Mouse (Mus musculus) intestine, embryonic 14.5 days (tissue): ENCODE measurements around the gene Tstd1. TPM values are rescaled to one million over a fixed set of nuclear protein-coding genes. Genes with fewer than 3 reads are reported as not detected.

Experiments used
- ATAC-seq: fragments of 200-750 bp; cut with Nextera tagmentation; replicated peaks from 2 replicates; pipeline ENCODE4 v1.8.0; 2017; ENCODE audit warnings: low read depth, moderate number of reproducible peaks, moderate TSS enrichment, moderate library complexity; ENCODE audit not compliant: low FRiP score, low TSS enrichment
- DNase-seq: peaks from one replicate; pipeline ENCODE4 v3.0.0-alpha.2; 2018; ENCODE audit warnings: low spot score
- H3K27ac ChIP-seq: fragments of 300-500 bp; sonication (generic); 2 replicates; pipeline ENCODE4 v1.5.1; 2014; ENCODE audit warnings: low read depth, mild to moderate bottlenecking, control low read depth
- H3K27me3 ChIP-seq: fragments of 300-500 bp; sonication (generic); replicated peaks from 2 replicates; pipeline ENCODE4 v1.6.1; 2014; ENCODE audit warnings: low read length, control low read depth; ENCODE audit not compliant: control insufficient read depth, insufficient read depth
- H3K36me3 ChIP-seq: fragments of 300-500 bp; sonication (generic); 2 replicates; pipeline ENCODE4 v1.6.1; 2014; ENCODE audit warnings: low read length, control low read depth; ENCODE audit not compliant: control insufficient read depth, insufficient read depth
- H3K4me1 ChIP-seq: fragments of 300-500 bp; sonication (generic); replicated peaks from 2 replicates; pipeline ENCODE4 v1.6.1; 2014; ENCODE audit warnings: low read length, control low read depth, mixed read lengths; ENCODE audit not compliant: control insufficient read depth, insufficient read depth
- H3K4me2 ChIP-seq: fragments of 300-500 bp; sonication (generic); 2 replicates; pipeline ENCODE4 v1.6.1; 2014; ENCODE audit warnings: low read length
- H3K4me3 ChIP-seq: fragments of 300-500 bp; sonication (generic); 2 replicates; pipeline ENCODE4 v1.5.1; 2014; ENCODE audit warnings: low read depth, low read length, control low read depth, mixed read lengths
- H3K9ac ChIP-seq: fragments of 300-500 bp; sonication (generic); 2 replicates; pipeline ENCODE4 v1.6.1; 2014; ENCODE audit warnings: mild to moderate bottlenecking, low read length
- H3K9me3 ChIP-seq: fragments of 300-500 bp; sonication (generic); 2 replicates; pipeline ENCODE4 v1.6.1; 2016; ENCODE audit warnings: low read length, control low read depth; ENCODE audit not compliant: control insufficient read depth
- WGBS: fragments of 180-500 bp; shearing (Covaris S2); extraction: QIAGEN DNeasy Blood & Tissue Kit; methylation state at CpG from one replicate; pipeline ENCODE4 v1.1.7; 2014; 5-methylcytosine and 5-hydroxymethylcytosine counted together
- polyA plus RNA-seq: library from polyadenylated mRNA; unstranded; fragments of >200 nt; fragmentation: Nextera tagmentation; extraction: Ambion mirVana; gene quantifications from 2 replicates; pipeline ENCODE4 v1.2.1, GENCODE M21; 2014

Tstd1 gene
- polyA plus RNA-seq, 1 experiment from 2014 or later: 2.8 TPM

DNA sequence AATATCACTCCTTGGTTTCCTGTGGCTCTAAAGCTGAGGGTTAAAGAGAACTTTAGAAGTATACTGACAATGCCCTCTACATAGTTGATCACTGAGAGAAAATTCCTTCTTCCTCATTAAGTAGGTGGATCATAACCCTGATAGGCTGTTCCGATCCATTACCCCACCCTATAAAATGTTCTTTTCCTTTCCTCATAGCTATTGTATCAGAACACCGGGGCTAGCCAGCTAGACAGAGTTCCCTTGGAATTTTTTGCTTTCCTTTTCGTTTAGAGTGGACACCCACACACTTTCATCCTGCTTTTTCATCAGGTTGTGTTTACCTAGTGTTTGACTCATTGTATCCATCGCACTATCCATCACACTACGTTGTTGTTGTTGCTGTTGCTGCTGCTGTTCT is 6.0 kb downstream of the Tstd1 start:
- ATAC-seq (no peak), DNase-seq (no peak)
- Histone ChIP-seq H3K9ac (no peak overlapping the region), H3K4me1 (0 out of 2 replicates have a peak, but pooled peaks cover 6% of the 10 kb centered on the region), H3K27me3 (no peaks in the 10 kb centered on the region), H3K4me2 (no peak overlapping the region), H3K9me3 (no peaks in the 10 kb centered on the region), H3K4me3 (no peak overlapping the region), H3K36me3 (peaks cover 15% of the 10 kb centered on the region), H3K27ac (no peak overlapping the region)
- 47% methylated on average over 5 of the region's 5 CpGs for WGBS

DNA sequence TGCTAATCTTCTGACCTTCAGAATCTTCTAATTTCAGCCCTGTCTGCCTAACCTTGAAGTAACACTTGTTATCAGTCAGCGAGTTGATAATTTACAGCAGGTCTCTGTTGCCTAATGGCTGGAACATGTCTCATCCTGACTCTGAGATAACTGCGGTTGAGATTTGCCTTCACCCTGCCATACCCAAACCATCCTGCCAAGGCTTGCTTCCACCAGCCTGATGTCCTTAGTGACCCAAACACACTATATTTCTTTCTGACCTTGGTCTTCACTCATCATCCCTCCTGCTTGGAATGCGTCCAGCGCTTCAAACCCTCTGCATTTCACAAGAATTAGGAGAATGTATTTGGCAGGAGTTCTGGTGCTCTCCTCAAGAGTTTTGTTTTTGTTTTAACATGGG is 6.5 kb downstream of the Tstd1 start:
- WGBS: 24% methylated on average over 4 of the region's 4 CpGs
- Histone ChIP-seq H3K4me3 (no peak overlapping the region), H3K27ac (no peak overlapping the region), H3K4me2 (no peak overlapping the region), H3K27me3 (no peaks in the 10 kb centered on the region), H3K9me3 (no peaks in the 10 kb centered on the region), H3K9ac (no peak overlapping the region), H3K4me1 (0 out of 2 replicates have a peak, but pooled peaks cover 6% of the 10 kb centered on the region), H3K36me3 (peaks cover 10% of the 10 kb centered on the region)
- DNase-seq (peak; percentile 58), ATAC-seq (no peak)

DNA sequence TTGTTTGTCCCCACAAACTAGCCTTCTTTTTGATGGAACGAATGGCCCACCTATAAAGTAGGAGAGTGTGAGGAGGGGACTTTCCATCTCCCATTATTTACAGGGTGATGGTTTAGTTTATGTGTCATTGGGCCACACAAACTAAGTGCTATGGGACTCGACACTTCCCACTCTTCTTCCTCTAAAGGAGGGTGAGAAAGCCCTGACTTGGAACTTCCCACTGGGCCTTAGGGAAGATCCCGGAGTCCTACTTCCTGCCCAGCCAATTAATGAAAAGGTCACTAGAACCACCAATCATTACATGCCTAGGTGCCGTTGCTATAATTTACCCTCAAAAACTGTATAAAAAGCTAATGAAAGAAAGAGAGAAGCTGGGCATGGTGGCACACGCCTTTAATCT is 13.5 kb downstream of the Tstd1 start:
- WGBS: 77% methylated on average over 5 of the region's 5 CpGs
- H3K4me2 ChIP-seq: no peak overlapping the region

GRCm38 (mm10) chr1:171435288-171435814 is 16.7 kb downstream of the Tstd1 start:
- H3K36me3 ChIP-seq: no peaks in the 10 kb centered on the region
- H3K27ac ChIP-seq: no peak overlapping the region
- DNase-seq (peak; percentile 59), ATAC-seq (0 out of 2 replicates have a peak, but pooled peaks have one; percentile 5)
- no peaks in the 10 kb centered on the region for H3K9me3 ChIP-seq
- H3K27me3 ChIP-seq: no peaks in the 10 kb centered on the region; the same call in 1 of the 2 replicates
- H3K4me1 ChIP-seq: peaks cover 12% of the 10 kb centered on the region
- H3K9ac ChIP-seq: no peak overlapping the region
- H3K4me3 ChIP-seq: no peak overlapping the region
- 16% methylated on average over 7 of the region's 7 CpGs for WGBS
- no peak overlapping the region for H3K4me2 ChIP-seq

More for the DNA sequence above, 13.5 kb downstream of the Tstd1 start:
- H3K4me1 ChIP-seq: no peaks in the 10 kb centered on the region; the same call in 1 of the 2 replicates
- DNase-seq (no peak), ATAC-seq (no peak)
- no peaks in the 10 kb centered on the region for H3K36me3 ChIP-seq
- H3K9me3 ChIP-seq: no peaks in the 10 kb centered on the region
- no peak overlapping the region for H3K9ac ChIP-seq
- no peak overlapping the region for H3K4me3 ChIP-seq
- H3K27ac ChIP-seq: no peak overlapping the region
- no peaks in the 10 kb centered on the region for H3K27me3 ChIP-seq

DNA sequence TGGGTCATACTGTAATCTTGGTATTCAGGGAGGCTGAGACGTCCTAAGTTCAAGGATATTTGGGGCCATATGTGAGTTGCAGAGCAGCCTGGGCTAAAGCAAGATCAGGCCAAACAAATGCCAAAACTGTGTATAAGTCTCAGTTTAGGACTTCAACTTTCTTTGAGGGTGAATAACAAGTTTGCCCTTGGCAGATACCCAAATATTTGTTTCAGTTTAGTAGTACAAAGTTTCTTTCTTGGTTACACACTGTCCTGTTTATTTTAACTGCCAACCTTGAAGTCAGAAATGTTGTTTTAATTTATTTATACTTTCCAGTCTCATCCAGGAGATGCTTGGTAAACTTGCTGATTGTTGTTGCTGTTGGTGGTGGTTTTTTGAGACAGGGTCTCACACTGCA is 17.3 kb downstream of the Tstd1 start:
- ATAC-seq (no peak), DNase-seq (no peak)
- H3K4me2 ChIP-seq: no peak overlapping the region
- peaks cover 17% of the 10 kb centered on the region for H3K4me1 ChIP-seq
- no peak overlapping the region for H3K27ac ChIP-seq
- H3K9me3 ChIP-seq: no peaks in the 10 kb centered on the region
- H3K27me3 ChIP-seq: no peaks in the 10 kb centered on the region; the same call in 1 of the 2 replicates
- no peak overlapping the region for H3K4me3 ChIP-seq
- no peak overlapping the region for H3K9ac ChIP-seq
- no peaks in the 10 kb centered on the region for H3K36me3 ChIP-seq
- 34% methylated on average over 1 of the region's 1 CpGs for WGBS

DNA sequence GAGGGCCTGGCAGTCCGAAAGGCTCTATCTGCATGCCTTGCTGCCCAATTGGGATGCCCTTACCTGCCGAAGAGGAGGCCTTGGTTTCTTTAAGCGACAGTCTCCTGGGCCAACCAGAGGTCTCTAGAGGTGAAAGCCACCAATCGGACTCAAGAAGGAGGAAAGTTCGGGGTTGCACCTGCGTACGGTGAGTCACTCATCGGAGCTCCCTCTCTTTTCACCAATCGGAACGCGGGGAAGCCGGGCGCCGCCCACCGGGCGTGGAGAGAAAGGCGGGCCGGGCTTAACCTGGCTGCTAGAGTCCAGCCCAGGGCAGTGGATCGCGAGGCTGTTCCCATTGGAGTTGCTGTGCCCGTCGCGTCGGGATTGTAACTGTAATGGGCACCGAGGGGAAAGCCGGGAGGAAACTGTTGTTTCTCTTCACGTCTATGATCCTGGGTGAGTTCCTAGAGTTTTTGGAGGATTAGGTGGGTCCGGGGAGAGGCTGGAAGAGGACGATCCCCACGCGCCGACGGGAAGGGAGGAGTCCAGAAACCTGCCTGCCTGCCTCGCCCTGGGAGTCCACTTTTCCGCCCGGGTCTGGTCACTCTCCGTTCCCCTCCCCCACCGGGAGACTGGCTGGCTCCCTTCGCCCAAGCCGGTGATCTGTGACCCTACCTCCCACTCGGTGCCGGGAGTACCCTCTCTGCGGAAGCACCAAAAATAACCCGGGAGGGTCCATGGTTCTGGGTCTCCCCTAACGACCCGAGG is 18.8 kb downstream of the Tstd1 start, which contains the start of gene F11r:
Gene F11r (plus strand): TSS at position 272 of the 750 bp plus-strand sequence.
- peak; percentile 87 for DNase-seq
- Histone ChIP-seq H3K9me3 (no peaks in the 10 kb centered on the region), H3K4me3 (peak within 1 kb of the TSS; percentile 57), H3K4me2 (peak within 1 kb of the TSS; percentile 60), H3K9ac (peak within 1 kb of the TSS; percentile 53), H3K4me1 (peaks cover 20% of the 10 kb centered on the region), H3K27ac (peak within 1 kb of the TSS; percentile 17; the same call in 1 of the 2 replicates), H3K27me3 (no peaks in the 10 kb centered on the region; the same call in 1 of the 2 replicates), H3K36me3 (no peaks in the 10 kb centered on the region)
- peak; percentile 90 for ATAC-seq
- WGBS: under 1% methylated on average over 45 of the region's 46 CpGs

- DNase-seq (no peak), ATAC-seq (no peak)
- Histone ChIP-seq H3K9ac (peak overlapping the region; percentile 53), H3K36me3 (no peaks in the 10 kb centered on the region), H3K4me3 (peak overlapping the region; percentile 57), H3K9me3 (no peaks in the 10 kb centered on the region), H3K27me3 (no peaks in the 10 kb centered on the region; the same call in 1 of the 2 replicates), H3K4me2 (peak overlapping the region; percentile 60), H3K4me1 (peaks cover 20% of the 10 kb centered on the region), H3K27ac (peak overlapping the region; percentile 17; the same call in 1 of the 2 replicates)
- WGBS: 4% methylated on average over 18 of the region's 18 CpGs
Observed at GRCm38 (mm10) chr1:171438014-171438670, 19.5 kb downstream of the Tstd1 start.

GRCm38 (mm10) chr1:171439072-171439471 is 20.4 kb downstream of the Tstd1 start:
- H3K27ac ChIP-seq: peak overlapping the region; percentile 8; the same call in 1 of the 2 replicates
- ATAC-seq (no peak), DNase-seq (no peak)
- 0 out of 2 replicates have a peak overlapping the region, but pooled peaks have one; percentile 53 for H3K9ac ChIP-seq
- no peaks in the 10 kb centered on the region; the same call in 1 of the 2 replicates for H3K27me3 ChIP-seq
- H3K4me3 ChIP-seq: peak overlapping the region; percentile 57
- H3K9me3 ChIP-seq: peaks cover 6% of the 10 kb centered on the region; the same call in 1 of the 2 replicates
- 26% methylated on average over 8 of the region's 8 CpGs for WGBS
- H3K4me2 ChIP-seq: peak overlapping the region; percentile 60
- peaks cover 20% of the 10 kb centered on the region for H3K4me1 ChIP-seq
- H3K36me3 ChIP-seq: no peaks in the 10 kb centered on the region
